Mouse (Mus musculus): ENCODE data around the gene Spats2.
"Not testable (repeated sequence)": the region's sequence is repeated elsewhere in the genome, so short reads cannot be mapped to it uniquely, and the experiment has no call there.

Spats2 gene

GRCm38 (mm10) chr15:99151324-99151723, 25.6 kb downstream of the Spats2 start:
- DNase-seq, result no peak

GRCm38 (mm10) chr15:99153466-99153865, 27.8 kb downstream of the Spats2 start:
- no peak for DNase-seq

GRCm38 (mm10) chr15:99154515-99154914, 28.8 kb downstream of the Spats2 start:
- DNase-seq, result not testable (repeated sequence)

- DNase-seq, result no peak
These were observed 38.0 kb downstream of the Spats2 start for GRCm38 (mm10) chr15:99163512-99164365.

- no peak for DNase-seq
These were observed 46.4 kb downstream of the Spats2 start for GRCm38 (mm10) chr15:99172131-99172530.

GRCm38 (mm10) chr15:99179639-99180038, 53.9 kb downstream of the Spats2 start:
- no peak for DNase-seq

- DNase-seq, result no peak
These were observed 58.6 kb downstream of the Spats2 start for GRCm38 (mm10) chr15:99184217-99184914.

- DNase-seq, result no peak
These were observed 68.6 kb downstream of the Spats2 start for GRCm38 (mm10) chr15:99194358-99194757.

GRCm38 (mm10) chr15:99195043-99195442, 69.3 kb downstream of the Spats2 start:
- no peak for DNase-seq

GRCm38 (mm10) chr15:99198761-99199160, 73.0 kb downstream of the Spats2 start:
- peak; percentile 27 for DNase-seq

- no peak for DNase-seq
These were observed 80.2 kb downstream of the Spats2 start for GRCm38 (mm10) chr15:99205959-99206358.

- no peak for DNase-seq
These were observed 87.5 kb downstream of the Spats2 start for GRCm38 (mm10) chr15:99213183-99213582.

- DNase-seq, result peak; percentile 36
These were observed 89.2 kb downstream of the Spats2 start for GRCm38 (mm10) chr15:99214941-99215340.

GRCm38 (mm10) chr15:99215741-99216463, 90.2 kb downstream of the Spats2 start:
- DNase-seq, result no peak

GRCm38 (mm10) chr15:99217630-99218029, 91.9 kb downstream of the Spats2 start:
- DNase-seq, result no peak

- no peak for DNase-seq
These were observed 95.7 kb downstream of the Spats2 start for GRCm38 (mm10) chr15:99221315-99221952.

GRCm38 (mm10) chr15:99222794-99223584, 97.3 kb downstream of the Spats2 start:
- DNase-seq, result no peak

- peak; percentile 43 for DNase-seq
These were observed 98.0 kb downstream of the Spats2 start for GRCm38 (mm10) chr15:99223585-99224207.

GRCm38 (mm10) chr15:99224208-99224911, 98.6 kb downstream of the Spats2 start, which contains the start of gene Kcnh3:
Gene Kcnh3, plus strand, starts transcription at chr15:99224861.
- peak; percentile 48 for DNase-seq

GRCm38 (mm10) chr15:99225081-99225810, 99.5 kb downstream of the Spats2 start:
- no peak for DNase-seq

All from kidney, adult 18-20 months (tissue).